Mouse (Mus musculus): ENCODE measurements at regions not wholly inside any gene's neighbourhood (a gene's known extent, or its start where the extent isn't known, plus 50 kb on each side); places are given as distances from the start of the nearest gene placed in this dataset.

DNA sequence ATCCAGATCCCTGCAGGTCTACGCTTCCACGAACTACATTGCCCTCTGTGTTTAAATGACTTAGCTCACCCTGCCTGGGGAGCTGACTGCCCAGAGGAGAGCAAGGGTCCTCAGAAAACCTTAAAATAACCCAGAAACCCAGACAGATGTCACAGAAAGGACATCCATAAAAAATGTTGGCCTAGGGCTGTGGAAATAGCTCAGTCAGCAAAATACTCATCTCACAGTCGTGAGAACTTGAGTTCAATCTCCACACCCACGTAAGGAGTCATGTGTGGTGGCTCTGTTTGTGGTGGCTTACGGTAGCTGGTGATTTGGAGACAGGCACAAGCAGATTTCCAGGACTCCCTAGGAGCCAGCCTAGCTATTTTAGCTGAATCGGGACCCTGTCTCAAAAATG lies 108.5 kb upstream of the Adpgk start:
- TF ChIP-seq MAFK (IDR thresholded peaks at IDR 0.05; ENCODE audit: insufficient read depth, low read depth, low read length) (peak; percentile 77), CHD2 (IDR thresholded peaks at IDR 0.05; ENCODE audit: low read depth, low read length) (no peak), ZNF384 (IDR thresholded peaks at IDR 0.05; ENCODE audit: low read depth, low read length) (no peak)

Data from ES-E14 (cell line).